Mouse (Mus musculus) E14TG2a.4 (cell line): ENCODE data around the gene Cutc.

Experiments
- H3K27me3 ChIP-seq: 2 replicates; pipeline ENCODE4 v1.6.1; 2014; ENCODE audit warnings: low read length, control low read depth; ENCODE audit not compliant: insufficient read depth
- H3K36me3 ChIP-seq: 2 replicates; pipeline ENCODE4 v1.6.1; 2014; ENCODE audit warnings: low read length, control low read depth; ENCODE audit not compliant: insufficient read depth
- H3K4me1 ChIP-seq: replicated peaks from 2 replicates; pipeline ENCODE4 v1.6.1; 2014; ENCODE audit warnings: low read depth, low read length, control low read depth
- H3K4me3 ChIP-seq: replicated peaks from 2 replicates; pipeline ENCODE4 v1.5.1; 2014; ENCODE audit warnings: mild to moderate bottlenecking, low read length
- H3K9me3 ChIP-seq: 2 replicates; pipeline ENCODE4 v1.6.1; 2014; ENCODE audit warnings: low read length, control low read depth
- CTCF ChIP-seq: conservative IDR thresholded peaks from 2 replicates; pipeline ENCODE4 v1.5.1; 2014; ENCODE audit warnings: low read length
- NANOG ChIP-seq: IDR thresholded peaks from 2 replicates; pipeline ENCODE4 v1.6.1; 2014; ENCODE audit warnings: borderline replicate concordance, low read length, mixed read lengths
- POU5F1 ChIP-seq: IDR thresholded peaks from 2 replicates; pipeline ENCODE4 v1.6.1; 2014; ENCODE audit warnings: low read length, borderline replicate concordance

Gene Cutc

DNA sequence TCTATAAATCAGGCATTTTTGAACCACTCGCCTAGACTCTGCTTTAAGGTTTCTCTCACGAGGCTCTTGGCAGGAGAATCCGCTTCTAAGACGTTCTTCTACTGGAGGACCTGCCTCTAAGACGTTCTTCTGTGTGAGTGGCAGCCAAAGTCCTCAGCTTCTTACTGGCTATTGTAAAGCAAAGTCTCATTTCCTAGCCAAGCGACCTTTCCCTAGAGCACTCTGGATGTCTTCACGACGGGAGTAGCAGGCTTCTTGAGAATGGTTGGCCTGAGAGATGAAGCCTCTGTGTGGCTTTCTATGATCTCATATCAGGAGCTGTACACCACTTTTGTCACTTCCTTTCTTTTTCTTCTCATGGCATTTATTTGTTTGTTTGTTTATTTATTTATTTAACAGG is 42.7 kb downstream of the Cutc start:
- no peak overlapping the region for H3K4me3 ChIP-seq
- H3K9me3 ChIP-seq: no peaks in the 10 kb centered on the region
- H3K4me1 ChIP-seq: peaks cover 10% of the 10 kb centered on the region; the same call in 1 of the 2 replicates
- H3K27me3 ChIP-seq: no peaks in the 10 kb centered on the region; the same call in 1 of the 2 replicates
- TF ChIP-seq NANOG: no peak
- TF ChIP-seq CTCF: no peak
- no peak for TF ChIP-seq POU5F1
- H3K36me3 ChIP-seq: peaks cover 1% of the 10 kb centered on the region; the same call in 1 of the 2 replicates

DNA sequence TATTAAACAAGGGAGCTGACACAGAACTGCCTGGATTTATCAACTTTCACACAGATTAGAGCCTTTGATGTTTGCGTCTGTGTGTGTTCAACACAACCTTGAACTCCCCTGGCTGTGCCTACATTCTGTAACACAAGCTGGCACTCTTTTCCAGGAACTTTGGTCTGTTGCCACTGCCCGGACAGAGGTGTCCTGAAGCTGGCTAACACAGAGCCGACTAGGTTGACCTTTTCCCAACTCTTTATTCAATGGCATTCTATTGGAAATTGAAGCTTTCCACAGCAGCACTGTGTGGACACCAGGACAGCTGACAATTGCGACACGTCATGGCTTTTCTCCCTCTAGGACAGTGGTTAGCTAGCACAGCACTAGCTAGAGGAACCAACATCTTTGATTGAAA is 44.4 kb downstream of the Cutc start:
- TF ChIP-seq POU5F1 (no peak), NANOG (no peak), CTCF (no peak)
- Histone ChIP-seq H3K4me3 (no peak overlapping the region), H3K27me3 (peaks cover 6% of the 10 kb centered on the region; the same call in 1 of the 2 replicates), H3K9me3 (no peaks in the 10 kb centered on the region), H3K36me3 (peaks cover 6% of the 10 kb centered on the region; the same call in 1 of the 2 replicates), H3K4me1 (peaks cover 10% of the 10 kb centered on the region; the same call in 1 of the 2 replicates)

DNA sequence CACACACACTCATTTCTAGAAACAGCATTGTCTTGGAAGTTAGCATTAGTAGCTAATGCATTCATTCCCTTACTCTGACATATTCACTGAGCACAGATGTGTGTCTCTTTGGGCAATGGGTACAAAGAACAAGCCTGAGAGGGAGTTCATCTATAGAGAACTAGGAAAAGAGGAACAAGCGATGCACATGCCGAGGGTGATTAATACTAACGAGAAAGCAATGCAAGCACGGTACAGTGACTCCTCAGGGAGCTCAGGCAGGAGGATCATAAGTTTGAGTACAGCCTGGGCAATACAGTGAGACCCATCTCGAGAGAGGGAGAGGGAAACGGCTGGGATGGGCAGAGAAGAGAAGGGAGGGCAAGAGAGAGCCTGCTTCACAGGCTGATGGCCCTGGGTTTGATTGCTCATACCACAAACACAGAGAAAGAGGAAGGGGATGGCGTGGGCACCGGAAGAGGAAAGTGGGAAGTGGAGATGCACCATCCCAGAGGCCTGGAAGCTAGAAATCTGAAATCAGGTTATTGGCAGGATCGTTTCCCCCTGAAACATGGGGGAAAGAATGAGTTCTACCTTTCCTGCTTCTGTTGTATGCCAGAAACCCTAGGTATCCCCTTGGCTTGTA is 48.7 kb downstream of the Cutc start:
- Histone ChIP-seq H3K4me3 (no peak overlapping the region), H3K4me1 (peaks cover 32% of the 10 kb centered on the region), H3K27me3 (peaks cover 6% of the 10 kb centered on the region; the same call in 1 of the 2 replicates), H3K36me3 (peaks cover 6% of the 10 kb centered on the region; the same call in 1 of the 2 replicates), H3K9me3 (no peaks in the 10 kb centered on the region)
- TF ChIP-seq POU5F1 (no peak), CTCF (no peak), NANOG (no peak)

DNA sequence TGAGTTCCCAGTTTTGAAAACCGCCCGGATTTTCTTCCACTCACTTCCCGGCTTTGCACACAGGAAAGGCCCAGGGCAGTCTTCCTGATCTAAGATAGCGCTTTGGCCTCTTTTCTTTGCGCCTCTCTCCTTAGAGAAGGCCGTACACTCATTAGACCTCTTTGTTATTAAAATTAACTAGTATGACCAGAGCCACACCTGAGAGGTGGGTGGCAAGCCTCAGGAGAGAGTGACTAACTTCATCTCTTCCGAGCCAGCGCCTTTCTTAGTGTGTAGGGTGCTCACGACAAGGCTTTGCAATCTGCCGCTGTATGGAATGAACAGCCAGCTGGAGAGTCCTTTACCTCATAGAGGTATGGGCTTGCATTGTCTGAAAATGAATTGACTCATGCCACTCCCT is 51.1 kb downstream of the Cutc start:
- Histone ChIP-seq H3K9me3 (no peaks in the 10 kb centered on the region), H3K36me3 (peaks cover 6% of the 10 kb centered on the region; the same call in 1 of the 2 replicates), H3K4me3 (0 out of 2 replicates have a peak overlapping the region, but pooled peaks have one; percentile 8), H3K27me3 (peaks cover 6% of the 10 kb centered on the region; the same call in 1 of the 2 replicates), H3K4me1 (peaks cover 38% of the 10 kb centered on the region)
- no peak for TF ChIP-seq POU5F1
- TF ChIP-seq NANOG: peak; percentile 40; the same call in 1 of the 2 replicates
- no peak for TF ChIP-seq CTCF

DNA sequence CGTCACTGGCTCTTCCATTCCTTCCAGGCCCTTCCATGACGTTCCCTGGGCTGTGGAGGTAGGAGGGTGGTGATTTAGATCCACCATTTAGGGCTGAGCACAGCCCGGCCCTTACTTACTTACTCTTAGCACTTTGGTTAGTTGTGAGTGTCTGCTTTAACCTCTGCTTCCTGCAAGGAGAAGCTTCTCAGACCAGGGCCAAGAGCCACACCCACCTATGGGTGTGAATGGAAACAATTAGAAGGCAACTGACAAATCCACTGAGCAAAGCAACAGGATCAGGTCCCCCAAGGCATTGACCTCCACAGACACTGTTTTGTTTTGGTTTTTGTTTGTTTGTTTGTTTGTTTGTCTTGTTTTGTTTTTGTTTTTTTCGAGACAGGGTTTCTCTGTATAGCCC is 56.5 kb downstream of the Cutc start:
- H3K4me3 ChIP-seq: no peak overlapping the region
- H3K27me3 ChIP-seq: no peaks in the 10 kb centered on the region
- H3K9me3 ChIP-seq: no peaks in the 10 kb centered on the region
- H3K36me3 ChIP-seq: 0 out of 2 replicates have a peak, but pooled peaks cover 5% of the 10 kb centered on the region
- peaks cover 34% of the 10 kb centered on the region for H3K4me1 ChIP-seq
- no peak for TF ChIP-seq NANOG
- no peak for TF ChIP-seq POU5F1
- TF ChIP-seq CTCF: no peak

DNA sequence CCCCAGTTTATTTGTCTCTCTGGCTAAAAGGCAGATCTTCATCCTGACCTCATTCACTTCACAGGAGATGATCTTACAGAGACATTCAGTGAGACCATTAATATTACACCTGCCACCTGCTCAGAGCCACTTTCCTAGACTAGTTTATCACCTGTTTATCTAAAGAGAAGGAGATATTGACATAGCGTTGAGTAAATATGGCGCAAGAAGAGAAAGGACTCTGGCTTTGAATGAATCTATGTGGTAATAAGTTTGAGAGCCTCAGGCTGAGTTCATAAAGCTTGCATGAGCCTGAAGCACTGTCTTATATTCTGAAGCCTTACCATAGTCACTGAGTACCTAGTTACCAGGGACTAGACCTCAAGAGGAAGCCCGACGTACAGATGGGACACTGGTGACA is 58.6 kb downstream of the Cutc start:
- Histone ChIP-seq H3K36me3 (0 out of 2 replicates have a peak, but pooled peaks cover 5% of the 10 kb centered on the region), H3K4me1 (peaks cover 27% of the 10 kb centered on the region), H3K9me3 (no peaks in the 10 kb centered on the region), H3K27me3 (no peaks in the 10 kb centered on the region), H3K4me3 (no peak overlapping the region)
- TF ChIP-seq NANOG (no peak), CTCF (no peak), POU5F1 (no peak)

DNA sequence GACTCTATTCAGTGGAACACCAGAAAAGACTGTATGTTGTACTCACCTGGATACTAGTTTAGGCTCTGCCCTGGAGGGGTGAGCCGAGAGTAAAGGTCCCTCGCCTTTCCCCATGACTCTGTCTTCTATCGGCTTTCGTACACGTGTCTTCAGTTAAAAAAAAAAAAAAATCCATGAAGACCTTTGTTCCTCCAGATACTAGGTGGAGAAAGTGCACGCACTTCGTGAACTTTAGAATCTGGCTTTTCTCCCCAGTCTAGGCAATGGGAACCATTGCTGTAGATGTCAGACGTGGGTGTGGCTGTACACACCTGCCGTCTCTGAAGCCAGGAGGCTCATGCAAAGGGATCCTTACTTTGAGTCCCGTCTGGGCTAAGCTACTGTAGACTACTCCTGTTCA is 60.5 kb downstream of the Cutc start:
- TF ChIP-seq NANOG (no peak), POU5F1 (no peak), CTCF (no peak)
- Histone ChIP-seq H3K4me3 (no peak overlapping the region), H3K4me1 (peaks cover 21% of the 10 kb centered on the region), H3K9me3 (no peaks in the 10 kb centered on the region), H3K36me3 (0 out of 2 replicates have a peak, but pooled peaks cover 5% of the 10 kb centered on the region), H3K27me3 (no peaks in the 10 kb centered on the region)

DNA sequence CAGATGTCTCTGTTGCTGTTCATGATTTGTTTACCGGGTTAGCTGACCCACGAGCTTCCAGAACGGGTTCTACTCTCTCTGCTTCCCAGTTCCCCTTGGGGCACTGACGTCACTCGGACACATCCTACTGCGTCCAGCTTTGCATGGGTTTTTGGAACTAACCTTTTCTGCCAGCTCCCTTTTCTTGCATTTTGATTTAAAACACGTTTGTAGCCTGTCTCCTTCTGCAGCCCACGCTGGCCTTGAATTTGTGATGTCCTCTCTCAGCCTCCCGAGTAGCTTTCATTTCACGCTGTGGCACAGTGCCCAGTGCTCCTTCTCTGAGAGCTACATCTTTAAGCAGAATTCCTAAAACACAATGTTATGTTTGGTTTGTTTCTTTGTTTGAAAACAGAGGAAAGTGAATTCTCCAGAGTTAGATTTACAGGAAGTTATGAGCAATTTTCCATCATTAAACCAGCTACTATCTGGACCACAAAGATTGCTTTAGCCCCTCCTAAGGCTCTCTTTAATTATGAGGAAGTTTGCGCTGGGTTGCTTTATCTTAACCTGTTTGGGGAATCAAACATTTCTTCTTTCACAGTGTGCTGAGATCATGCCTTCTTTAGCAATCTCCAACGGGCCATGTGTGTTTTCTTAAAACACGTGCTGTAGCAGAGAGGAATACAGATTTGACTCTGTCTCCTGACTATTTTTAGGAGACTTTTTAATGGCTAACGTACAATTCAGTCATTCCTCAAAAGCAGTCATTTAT is 63.0 kb downstream of the Cutc start:
- Histone ChIP-seq H3K4me1 (0 out of 2 replicates have a peak, but pooled peaks cover 8% of the 10 kb centered on the region), H3K36me3 (0 out of 2 replicates have a peak, but pooled peaks cover 5% of the 10 kb centered on the region), H3K9me3 (no peaks in the 10 kb centered on the region), H3K27me3 (no peaks in the 10 kb centered on the region), H3K4me3 (no peak overlapping the region)
- TF ChIP-seq POU5F1 (no peak), NANOG (no peak), CTCF (no peak)
